Mouse (Mus musculus) liver, embryonic 14.5 days (tissue): ENCODE data around the gene Dnaja4.

Experiments used
- CTCF ChIP-seq: IDR thresholded peaks from 2 replicates; pipeline ENCODE4 v1.5.1; 2016; ENCODE audit warnings: antibody characterized with exemption, low read depth, control low read depth
- EP300 ChIP-seq: IDR thresholded peaks from 2 replicates; pipeline ENCODE4 v1.6.1; 2016; ENCODE audit warnings: antibody characterized with exemption, low read depth

- TF ChIP-seq CTCF (no peak), EP300 (no peak)
Observed at GRCm38 (mm10) chr9:54658773-54659172, 39.9 kb upstream of the Dnaja4 start.
